Mouse (Mus musculus) retina, postnatal 1 day (tissue): ENCODE measurements around the gene Mphosph6.

Experiments used
- DNase-seq: peaks from one replicate; pipeline ENCODE4 v3.0.0-alpha.2; 2012

Gene Mphosph6

GRCm38 (mm10) chr8:117765947-117766346 is 35.8 kb downstream of the Mphosph6 start:
- no peak for DNase-seq

- no peak for DNase-seq
Measured at GRCm38 (mm10) chr8:117764625-117765024, 37.1 kb downstream of the Mphosph6 start.

DNA sequence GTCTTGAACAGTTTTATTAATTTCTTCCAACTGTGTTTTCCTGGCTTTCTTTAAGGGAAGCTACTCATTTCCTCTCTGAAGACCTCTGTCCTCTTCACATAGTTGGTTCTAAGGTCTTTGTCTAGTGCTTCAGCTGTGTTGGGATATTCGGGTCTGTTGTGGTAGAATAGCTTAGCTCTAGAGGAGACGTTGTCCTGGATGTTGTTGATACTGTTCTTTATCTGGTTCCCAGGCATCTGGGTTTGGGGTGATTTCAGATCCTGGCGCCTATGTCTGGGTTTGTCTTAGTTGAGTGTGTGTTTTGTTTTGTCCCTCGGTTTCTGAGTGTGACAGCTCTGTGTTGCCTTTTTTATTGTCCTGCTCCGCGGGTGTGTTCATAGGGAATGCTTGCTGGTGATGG is 39.0 kb downstream of the Mphosph6 start:
- DNase-seq = no peak

GRCm38 (mm10) chr8:117757900-117758299 is 43.8 kb downstream of the Mphosph6 start:
- no peak for DNase-seq

GRCm38 (mm10) chr8:117749436-117749835 is 52.3 kb downstream of the Mphosph6 start:
- DNase-seq = no peak

- no peak for DNase-seq
Measured at GRCm38 (mm10) chr8:117747886-117748730, 53.6 kb downstream of the Mphosph6 start.

- DNase-seq = no peak
Measured at GRCm38 (mm10) chr8:117747428-117747827, 54.3 kb downstream of the Mphosph6 start.

GRCm38 (mm10) chr8:117746651-117747050 is 55.1 kb downstream of the Mphosph6 start:
- DNase-seq = no peak

GRCm38 (mm10) chr8:117742431-117743012 is 59.2 kb downstream of the Mphosph6 start:
- peak; percentile 86 for DNase-seq
